Mouse (Mus musculus) retina, adult 2 months (tissue): ENCODE measurements at regions not wholly inside any gene's neighbourhood (a gene's known extent, or its start where the extent isn't known, plus 50 kb on each side); places are given as distances from the start of the nearest gene placed in this dataset.

ENCODE experiments used
- DNase-seq: peaks from one replicate; pipeline ENCODE4 v3.0.0-alpha.2; 2012; ENCODE audit warnings: low read depth, low spot score

DNA sequence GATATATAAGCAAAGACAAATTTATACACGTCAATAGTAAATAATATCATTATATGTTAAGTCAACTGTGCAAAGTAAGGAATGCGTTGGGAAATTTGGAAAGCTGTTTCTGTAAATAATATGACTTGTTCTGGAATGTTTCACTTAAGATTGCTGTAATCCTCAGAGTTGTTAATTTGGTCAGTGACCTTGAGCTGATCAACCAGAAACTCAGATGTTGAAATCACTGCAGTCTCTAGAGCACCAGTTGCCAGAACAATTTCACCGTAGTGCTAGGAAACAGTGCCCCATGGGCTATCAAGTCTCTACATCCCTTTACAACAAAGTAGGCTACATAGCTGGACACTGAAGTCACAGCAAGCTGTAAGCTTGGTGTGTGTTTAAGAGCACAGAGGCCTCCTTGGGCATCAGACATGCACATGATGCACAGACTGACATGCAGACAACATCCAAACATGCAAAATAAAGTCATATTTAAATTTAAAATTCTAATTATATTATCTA is 212.6 kb downstream of the Pik3r1 start:
- no peak for DNase-seq

DNA sequence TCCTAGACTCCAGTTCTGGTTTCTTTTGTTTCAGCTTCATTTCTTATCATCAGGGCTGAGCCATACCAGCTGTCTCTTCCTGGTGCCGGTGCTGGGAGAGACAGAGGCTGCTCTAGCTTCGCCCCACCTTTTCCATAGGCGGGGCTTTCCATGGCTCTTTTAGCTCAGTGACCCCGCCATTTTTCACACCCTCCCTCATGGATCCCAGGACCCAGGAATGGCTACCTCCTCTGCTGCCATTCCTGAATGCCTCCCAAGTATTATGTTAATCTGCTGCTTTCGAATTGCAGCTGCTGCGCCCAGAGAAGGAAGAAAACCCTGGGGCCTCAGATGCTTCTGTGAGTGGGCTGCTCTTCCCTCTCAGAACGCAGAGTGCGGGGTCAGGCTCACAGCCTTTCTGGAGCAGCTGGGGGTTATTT is 214.9 kb downstream of the Pik3r1 start:
- DNase-seq, result no peak

DNA sequence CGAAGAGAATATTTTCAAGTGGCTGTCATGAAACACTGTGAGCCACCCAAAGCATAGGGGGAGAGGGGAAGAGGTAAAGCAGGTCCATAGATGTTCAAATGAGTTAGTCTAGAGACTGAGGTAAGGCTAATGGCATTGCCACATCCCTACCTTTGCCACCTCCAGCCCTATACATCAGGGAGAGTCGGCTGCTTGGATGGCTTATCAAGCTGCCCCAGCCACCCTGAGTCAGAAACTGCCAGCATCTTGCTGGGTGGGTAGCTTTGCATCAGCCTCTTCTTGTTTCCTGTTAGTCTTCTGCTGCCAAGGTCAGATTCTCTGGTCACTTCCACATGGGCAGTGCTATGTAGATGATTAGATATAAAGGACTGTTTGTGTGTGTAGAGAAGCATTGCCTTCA is 215.6 kb downstream of the Pik3r1 start:
- no peak for DNase-seq

DNA sequence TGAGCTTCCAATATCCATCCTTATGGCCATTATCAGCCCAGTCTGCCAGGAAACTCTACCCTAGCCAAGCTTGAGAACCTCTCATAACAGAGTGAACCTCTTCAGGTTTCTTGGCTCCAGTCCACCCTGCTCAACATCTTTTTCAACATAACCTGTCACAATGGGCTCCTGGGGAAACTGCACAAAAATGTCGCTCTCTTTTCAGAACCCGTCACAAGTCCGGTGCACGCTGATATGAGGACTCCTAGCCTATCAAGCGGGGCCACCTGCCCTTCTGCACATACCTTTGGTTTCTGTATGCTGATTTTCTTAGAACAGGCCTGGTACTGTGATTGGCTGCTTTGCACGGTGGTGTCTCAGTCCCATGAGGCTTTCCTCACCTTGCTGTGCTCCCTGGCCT is 216.9 kb downstream of the Pik3r1 start:
- DNase-seq, result no peak

DNA sequence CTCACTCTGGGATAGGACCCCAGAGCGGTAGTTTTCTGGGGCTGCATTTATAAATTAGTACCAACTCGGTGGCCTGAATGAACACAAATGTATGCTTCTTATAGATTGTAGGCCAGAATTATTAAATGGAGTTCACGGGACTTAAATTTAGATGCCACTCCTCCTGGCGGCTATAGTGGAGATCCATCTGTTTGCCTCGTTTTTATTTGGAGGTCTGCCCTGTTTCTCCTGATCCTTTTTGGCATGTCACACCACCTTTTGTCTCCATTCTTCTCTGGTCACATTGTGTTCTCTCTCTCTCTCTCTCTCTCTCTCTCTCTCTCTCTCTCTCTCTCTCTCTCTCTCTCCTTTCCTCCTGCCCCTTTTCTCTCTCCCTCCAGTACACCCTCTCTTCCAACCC is 217.5 kb downstream of the Pik3r1 start:
- DNase-seq, result no peak

DNA sequence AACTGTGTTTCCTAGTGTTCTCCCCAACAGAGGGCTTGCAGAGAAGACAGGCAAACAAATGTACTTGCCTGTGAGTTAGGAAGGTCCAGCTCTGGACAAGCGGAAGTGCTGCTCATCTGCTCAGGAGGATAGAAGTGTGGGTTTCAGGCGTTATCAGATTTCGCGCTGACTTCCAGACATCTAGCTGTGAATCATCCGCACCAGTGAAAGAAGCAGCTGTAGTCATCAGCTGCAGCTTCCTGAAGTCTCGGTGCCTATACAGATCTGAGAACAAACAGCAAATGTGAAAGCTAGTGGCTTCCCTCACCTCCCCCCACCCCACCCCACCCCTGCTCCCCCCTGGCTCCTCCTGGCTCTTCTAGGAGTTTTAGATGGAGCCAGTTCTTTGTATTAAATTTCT is 220.1 kb downstream of the Pik3r1 start:
- no peak for DNase-seq

DNA sequence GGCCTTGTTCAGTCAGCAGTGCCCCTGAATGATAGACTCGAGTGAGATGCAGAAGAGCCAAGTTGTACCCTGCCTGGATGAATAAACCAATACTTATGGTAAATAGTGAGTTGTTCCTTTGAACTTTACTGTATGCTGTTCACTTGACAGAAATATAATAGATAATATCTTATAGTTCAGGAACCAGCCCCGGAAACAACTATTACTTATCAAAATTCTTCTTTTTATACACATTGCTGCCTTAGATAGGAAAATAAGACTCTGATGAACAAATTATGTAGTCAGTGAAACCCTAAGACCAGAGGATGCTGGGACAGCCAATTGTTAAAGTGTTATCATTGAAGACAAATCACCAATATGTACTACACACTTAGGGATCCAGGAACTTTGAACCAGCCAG is 220.7 kb downstream of the Pik3r1 start:
- DNase-seq, result no peak

DNA sequence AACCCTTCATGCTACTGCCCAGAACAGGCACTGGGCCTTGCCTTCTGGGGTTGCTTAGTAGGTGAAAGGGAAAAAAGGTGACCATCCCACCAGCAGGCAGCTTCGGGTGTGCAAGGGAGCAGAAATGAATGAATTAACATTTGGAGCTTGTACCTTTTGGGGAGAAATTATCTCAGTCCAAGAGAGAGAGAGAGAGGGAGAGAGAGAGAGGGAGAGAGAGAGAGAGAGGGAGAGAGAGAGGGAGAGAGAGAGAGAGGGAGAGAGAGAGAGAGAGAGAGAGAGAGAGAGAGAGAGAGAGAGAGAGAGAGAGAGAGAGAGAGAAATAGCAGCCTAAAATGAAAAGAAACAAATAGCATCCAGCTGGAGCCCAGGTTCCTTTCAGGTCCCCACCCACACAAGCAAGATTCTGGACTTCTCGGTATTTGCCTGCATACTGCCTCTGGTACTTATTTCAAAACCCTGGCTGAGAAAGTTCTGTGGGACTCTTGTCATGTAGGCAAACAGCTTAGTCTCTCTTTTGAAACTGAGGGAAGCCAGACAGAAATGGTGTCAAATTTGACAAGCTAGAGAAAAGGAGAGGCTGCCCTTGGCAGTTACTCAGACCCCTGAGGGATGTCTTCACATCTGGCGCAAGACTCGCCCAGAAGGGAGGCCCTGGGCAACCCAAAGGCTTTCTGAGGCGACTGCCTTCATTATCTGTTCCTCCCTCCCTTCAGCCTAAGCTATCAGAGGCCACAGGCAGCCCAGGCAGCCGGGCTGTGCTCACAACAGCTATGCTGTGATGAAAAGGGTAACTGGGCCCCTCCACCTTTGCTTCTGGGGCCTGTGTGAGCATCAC is 222.5 kb downstream of the Pik3r1 start:
- DNase-seq, result no peak

DNA sequence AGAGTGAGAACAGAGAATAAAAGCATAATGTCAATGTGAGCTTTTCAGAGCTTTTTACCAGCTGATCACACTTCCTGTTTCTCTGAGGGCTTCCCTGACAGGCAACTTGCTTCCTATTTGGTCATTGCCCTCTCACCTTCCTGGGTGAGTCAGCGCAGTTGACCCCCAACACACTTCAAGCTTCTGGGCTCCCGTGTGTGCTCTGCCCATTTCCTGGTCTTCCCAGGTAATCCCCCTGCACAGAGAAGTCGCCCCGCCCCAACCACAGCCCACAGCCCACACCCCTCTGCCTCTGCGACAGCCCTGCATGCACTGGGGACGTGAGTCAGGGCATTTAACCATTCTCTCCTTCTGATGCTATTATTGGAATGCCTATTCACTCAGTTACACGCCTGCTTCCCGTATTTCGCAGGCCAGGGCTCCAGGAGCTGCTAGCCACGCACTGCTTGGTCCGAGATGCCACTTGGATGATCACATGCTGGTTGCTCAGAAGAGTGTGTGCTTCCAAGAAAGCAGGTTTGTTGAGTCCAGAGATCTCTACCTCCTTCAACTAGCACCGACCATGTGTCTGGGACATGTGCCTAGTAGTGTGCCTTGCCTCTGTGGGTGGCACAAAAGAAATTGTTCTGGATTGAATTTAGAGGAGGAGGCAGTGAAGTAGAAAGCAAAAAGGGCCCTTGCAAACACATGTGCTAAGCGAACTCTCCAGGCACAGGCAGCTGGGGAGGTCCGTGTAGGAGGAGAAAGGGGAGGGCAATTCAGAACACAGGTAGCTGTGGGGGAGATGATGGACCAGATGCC is 227.4 kb downstream of the Pik3r1 start:
- DNase-seq, result no peak

DNA sequence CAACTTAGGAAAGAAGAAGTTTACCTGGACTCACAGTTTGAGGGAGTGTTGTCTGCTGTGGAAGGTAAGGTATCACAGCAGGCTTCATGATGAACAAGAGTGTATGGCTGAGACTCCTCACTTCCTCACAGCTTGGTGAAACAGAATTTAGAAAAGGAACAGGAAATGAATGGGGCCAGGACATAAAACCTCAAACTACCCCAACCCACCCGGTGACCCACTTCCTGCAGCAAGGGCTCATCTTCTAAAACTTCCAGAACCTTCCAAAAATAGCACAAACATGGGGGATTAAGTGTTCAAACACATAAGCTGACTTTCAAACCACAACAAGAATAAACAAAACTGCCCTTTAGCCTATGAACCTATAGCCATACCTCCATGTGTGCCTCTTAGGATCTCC is 229.9 kb downstream of the Pik3r1 start:
- DNase-seq, result no peak

DNA sequence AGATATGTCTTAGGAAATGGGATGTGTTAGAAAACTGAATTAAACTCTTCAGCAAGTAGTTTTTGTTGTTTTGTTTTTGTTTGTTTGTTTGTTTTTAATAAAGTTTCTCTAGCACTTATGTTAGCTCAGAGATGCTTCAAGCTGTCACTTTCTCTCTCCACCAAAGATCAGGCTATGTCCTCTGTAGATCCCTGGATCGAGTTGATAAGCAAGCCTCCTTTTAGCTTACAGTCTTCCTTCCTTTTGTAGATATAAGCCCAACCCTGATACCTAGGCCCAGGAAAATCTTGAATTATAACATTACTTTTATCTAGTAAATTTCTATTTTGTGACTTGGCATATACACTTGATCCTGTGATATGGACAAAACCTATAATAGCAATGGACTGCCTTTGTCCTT is 232.0 kb downstream of the Pik3r1 start:
- no peak for DNase-seq

DNA sequence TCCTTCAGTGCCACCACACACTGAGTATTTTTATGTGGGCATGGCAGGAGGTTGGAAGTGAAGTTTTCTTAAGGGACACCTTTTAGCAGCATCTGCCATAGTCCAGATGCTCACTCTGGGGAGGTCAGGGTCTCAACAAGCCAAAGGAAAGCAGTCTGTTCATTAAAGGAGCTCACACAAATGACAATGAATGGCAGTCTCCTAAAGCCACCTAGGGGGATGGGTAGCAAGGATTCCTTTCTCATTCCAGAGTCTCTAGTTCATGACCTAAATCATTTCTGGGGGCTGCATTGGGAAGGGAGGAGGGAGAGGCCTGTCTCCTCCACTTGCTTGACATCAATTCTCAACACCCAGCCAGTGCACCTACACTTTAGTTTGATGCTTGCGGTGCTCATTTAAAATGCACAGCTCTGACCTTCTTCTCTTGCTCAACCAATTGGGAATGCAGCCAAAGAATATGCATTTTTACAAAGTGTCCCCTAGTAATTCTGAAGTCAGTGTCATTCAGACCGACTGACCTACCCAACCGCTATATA is 232.6 kb downstream of the Pik3r1 start:
- DNase-seq, result no peak

DNA sequence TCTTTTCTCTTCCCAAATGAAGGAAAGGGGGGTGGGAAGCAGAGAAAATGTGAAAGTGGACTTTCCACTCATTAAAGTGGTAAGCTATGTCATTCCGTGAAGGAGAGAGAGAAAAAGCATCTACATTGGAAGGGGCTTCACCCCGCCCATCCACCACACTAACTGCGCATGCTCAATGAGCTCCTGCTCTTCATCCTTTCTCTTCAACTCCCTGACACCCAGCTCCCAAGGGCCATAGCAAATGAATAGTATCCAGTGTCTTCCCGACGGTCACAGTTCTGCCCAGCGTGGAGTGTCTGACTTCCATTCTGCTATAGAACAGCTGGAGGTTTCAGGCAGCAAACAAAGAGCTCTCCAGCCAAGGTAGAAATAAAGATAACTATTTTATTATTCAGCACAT is 233.5 kb downstream of the Pik3r1 start:
- DNase-seq, result no peak

DNA sequence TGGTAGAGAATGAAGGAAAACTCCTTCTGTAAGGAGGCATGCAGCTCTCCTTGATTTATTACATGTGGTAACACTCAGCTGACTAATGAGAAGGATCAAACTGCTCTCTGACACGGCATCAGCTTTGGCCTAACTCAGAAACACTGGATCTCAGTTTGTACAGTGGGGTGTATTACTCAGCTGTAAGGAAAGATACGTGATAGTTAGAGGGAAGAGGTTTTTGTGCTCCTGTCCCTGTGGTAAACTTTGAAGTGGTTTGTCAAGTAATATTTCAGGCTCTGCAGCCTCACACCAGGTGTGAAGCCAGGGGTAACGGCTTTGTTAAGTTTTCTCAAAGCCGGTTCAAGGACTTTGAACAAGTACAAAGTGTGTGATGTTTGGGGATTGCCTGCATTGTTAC is 235.1 kb downstream of the Pik3r1 start:
- no peak for DNase-seq

DNA sequence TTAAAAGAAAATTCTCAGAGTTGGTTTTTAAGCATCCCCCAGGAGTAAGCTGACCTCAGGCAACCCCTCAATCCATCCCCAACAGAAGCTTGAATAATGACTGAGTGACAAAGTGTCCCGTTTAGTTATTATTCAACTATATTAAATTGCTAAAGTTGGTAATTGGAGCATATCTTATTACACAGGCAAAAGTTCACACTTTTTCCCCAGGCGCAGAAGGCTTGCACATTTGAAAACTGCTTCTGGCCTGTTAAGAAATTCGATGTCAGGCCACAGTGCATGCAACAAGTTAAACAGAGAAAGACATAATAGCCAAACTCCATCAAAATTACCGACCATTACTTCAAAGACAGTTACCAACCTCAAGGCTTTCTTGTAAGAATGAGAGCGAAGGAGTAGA is 240.3 kb downstream of the Pik3r1 start:
- no peak for DNase-seq

DNA sequence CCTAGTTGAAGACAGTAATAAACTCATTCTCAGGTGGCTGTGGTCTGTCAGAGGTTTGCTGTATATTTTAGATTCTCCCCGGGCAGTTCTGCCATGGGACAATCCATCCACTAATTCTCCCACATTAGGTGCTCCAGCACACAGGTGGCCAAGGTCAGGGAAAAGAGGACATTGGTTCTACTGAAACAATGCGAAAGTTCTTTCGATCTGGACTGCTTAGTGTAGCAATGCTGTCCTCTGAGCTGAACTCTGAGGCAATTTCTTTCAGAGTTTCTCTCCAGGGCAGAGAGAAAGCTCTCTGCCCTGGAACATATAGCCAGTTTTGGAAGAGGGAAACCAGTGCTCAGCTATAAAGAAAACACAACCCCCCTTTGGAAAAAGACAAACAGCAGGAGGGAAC is 243.2 kb downstream of the Pik3r1 start:
- no peak for DNase-seq

DNA sequence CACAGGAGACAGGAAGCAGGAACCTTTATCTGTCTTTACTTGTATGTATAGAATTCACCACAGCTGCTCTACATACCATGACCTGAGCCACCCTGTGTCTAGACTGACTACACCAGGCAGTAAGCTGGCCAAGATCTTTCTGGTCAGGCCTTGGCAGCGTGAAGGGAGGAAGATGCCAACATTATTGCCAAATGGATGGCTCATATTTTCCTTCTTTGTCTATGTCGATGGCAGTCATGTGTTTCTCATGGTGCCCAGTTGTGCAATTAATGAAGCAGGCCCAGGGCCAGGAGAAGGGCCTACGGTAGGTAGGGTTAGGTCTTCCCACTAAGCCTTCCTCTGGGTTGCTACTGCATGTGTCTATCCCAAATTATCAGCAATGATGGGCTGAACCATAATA is 243.8 kb downstream of the Pik3r1 start:
- DNase-seq, result no peak

DNA sequence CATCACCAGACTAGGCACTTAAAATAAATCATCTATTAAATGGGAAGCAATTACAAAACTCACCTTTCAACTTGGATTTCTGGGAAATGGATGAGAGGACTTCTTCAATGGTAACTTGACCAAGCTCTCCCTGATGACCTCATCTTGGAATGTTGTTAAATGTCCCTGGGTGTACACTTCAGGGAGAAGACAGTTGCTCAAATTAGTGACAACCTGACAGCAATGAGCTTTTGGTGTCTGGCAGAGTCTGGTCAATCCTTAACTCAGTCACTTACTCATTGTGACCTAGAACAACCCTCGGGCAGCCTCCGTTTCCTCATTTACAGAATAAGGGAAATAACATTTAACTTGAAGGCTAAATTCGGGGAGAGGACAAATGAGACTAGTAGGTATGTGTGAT is 244.5 kb downstream of the Pik3r1 start:
- no peak for DNase-seq

DNA sequence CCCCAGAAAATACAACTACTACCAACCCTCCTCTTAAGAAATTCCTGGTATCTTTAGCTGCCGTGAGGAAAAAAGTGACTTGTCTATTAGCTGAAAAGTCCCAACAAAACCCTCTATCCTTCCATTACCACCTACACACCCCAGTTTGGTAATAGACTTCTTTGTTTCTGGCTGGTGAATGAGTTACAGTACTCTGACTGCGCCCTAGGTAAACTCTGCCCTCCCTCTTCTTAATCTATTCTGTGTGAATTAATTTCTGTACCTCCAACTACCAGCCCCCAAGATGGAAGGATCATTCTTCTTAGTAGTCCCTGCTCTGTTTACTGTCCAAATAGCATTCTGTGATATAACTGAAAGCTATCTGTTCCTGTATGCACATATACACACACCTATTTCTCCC is 245.4 kb downstream of the Pik3r1 start:
- no peak for DNase-seq

DNA sequence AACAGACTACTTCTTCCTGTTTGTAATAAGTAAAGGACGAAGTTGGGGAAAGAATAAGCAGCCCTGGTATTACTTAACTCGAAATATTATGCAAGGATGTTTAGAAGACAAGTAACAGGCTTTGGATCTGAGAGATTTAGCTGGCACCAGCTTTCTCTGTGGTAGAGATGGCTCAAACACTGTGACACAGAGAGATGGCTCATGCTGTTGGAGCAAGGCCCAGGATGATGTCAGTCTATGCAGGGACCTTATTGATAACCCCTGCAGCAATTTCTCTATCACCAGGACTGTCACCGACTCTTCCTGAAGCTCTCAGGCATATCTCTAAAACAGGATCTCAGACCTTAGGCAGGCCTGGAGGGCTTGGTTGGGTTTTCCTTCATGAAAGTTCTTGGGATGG is 254.7 kb downstream of the Pik3r1 start:
- no peak for DNase-seq

DNA sequence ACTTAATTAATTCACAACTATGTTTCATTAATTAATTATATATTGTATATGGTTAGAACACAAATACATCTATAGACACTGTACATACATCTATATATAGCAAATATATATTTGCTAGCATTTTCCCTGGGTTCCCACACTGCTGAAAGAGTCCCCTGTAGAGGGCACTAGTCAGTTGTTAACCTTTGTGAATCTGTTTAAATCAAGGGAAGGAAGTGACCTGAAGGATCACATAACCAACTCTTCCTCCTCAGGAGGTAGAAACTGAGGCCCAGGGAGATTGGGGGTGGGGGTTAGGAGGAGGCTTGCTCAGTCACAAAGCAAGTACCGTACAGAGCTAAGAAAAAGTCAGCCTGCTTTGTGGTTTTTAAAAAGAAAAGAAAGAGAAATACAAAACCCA is 258.1 kb downstream of the Pik3r1 start:
- DNase-seq, result peak; percentile 8

DNA sequence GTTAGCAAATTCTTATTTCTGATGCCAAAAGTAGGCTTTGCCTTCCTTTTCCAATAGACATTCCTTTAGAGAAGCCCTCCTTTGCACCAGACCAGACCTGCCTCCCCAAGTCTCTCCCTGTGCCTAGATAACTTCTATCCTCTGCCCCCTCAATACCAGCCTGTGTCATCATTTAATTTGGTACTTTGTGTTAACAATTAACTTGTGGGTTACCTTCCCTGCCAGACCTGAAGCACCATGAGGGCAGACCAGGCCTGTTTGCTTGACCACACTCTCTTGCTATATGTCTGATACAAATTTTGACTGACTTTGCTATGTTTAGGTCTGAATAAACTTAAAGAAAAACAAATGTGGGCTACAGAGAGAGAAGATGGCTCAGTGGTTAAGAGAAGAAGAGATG is 259.7 kb downstream of the Pik3r1 start:
- no peak for DNase-seq

DNA sequence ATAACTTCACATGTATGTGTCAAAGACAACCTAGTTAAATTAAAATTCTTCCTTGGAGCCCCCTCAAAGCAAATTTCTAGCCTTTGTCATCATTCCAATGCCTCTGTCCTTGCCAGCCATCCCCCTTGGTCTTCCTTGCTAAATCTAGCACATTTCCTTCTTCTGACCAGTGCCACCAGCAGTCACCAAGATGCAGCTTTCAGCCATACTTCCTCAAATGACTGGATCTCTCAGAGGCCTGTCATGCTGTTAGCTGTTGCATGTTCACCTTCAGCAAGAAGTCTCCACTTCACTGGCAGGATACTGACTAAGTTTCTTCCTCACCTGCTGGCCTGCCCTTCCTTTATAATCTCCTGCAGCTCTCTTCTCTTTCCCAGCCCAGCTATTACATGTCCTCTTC is 261.3 kb downstream of the Pik3r1 start:
- DNase-seq, result no peak
